Mouse (Mus musculus): ENCODE measurements at regions not wholly inside any gene's neighbourhood (a gene's known extent, or its start where the extent isn't known, plus 50 kb on each side); places are given as distances from the start of the nearest gene placed in this dataset.

DNA sequence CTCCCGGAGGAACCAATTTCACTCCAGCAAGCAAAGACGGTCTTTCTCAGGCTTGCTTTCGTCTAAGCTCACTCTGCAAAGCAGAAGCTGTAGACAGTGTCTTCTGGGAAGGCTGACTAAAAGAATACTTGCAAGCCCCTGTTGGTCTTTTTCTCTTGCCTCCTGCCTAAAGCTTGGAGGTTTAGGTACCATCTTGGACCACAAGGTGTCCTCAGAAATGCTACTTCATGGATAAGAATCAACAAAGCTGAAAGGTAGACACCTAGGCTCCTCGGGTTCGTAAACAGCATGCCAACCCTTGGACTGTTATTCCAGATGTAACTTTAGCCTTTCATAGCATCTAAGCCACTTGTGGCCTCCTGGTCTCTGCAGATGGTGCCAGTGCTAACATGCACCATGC is 53.0 kb upstream of the Dapl1 start:
- Histone ChIP-seq H3K27ac (no peak overlapping the region), H3K4me3 (replicated peaks) (no peak overlapping the region), H3K4me2 (replicated peaks) (no peak overlapping the region), H3K9ac (replicated peaks) (no peak overlapping the region), H3K36me3 (no peaks in the 10 kb centered on the region), H3K9me3 (no peaks in the 10 kb centered on the region), H3K4me1 (replicated peaks) (no peaks in the 10 kb centered on the region), H3K27me3 (no peaks in the 10 kb centered on the region)
- 93% methylated on average over 5 of the region's 5 CpGs for WGBS
- ATAC-seq: no peak

DNA sequence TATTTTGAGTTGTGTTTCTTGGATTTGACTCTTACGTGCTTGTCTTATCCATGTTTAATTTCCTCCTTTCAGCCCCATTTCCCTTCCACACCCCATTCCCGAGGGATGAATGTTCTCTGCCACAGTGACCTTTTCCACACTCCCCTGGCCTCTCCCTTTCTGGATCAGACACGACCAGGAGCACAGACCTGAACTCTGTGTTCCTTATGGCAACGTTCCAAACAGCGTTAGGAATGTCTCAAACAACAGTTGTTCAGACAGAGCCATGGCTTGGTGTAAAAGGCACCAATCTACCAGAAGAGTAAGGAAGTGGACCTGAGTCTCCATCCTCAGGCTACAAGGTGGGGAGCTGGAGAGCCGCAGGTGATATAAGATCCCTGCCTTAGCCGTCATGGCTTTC is 52.6 kb upstream of the Dapl1 start:
- H3K9me3 ChIP-seq: no peaks in the 10 kb centered on the region
- no peaks in the 10 kb centered on the region for H3K27me3 ChIP-seq
- H3K4me1 ChIP-seq (replicated peaks): no peaks in the 10 kb centered on the region
- no peak overlapping the region for H3K4me2 ChIP-seq (replicated peaks)
- WGBS: 89% methylated on average over 7 of the region's 7 CpGs
- no peak overlapping the region for H3K9ac ChIP-seq (replicated peaks)
- no peak overlapping the region for H3K27ac ChIP-seq
- no peak overlapping the region for H3K4me3 ChIP-seq (replicated peaks)
- no peaks in the 10 kb centered on the region for H3K36me3 ChIP-seq
- ATAC-seq: no peak
